Mouse (Mus musculus) ES-Bruce4 (cell line): Measurements from ENCODE around the gene Gm14214.

Experiments
- CTCF ChIP-seq: IDR thresholded peaks from one replicate; pipeline ENCODE4 v1.8.1; 2011; ENCODE audit warnings: low read depth, low read length
- POLR2A ChIP-seq: IDR thresholded peaks from one replicate; pipeline ENCODE4 v1.8.1; 2011; ENCODE audit warnings: low read length; ENCODE audit not compliant: insufficient read depth

- no peak for TF ChIP-seq CTCF
- no peak for TF ChIP-seq POLR2A
Observed at GRCm38 (mm10) chr2:154810821-154811220, 41.0 kb upstream of the Gm14214 start.
